Mouse (Mus musculus) forebrain, embryonic 11.5 days (tissue): Measurements from ENCODE around the gene Slc25a39. TPM values are rescaled to one million over a fixed set of nuclear protein-coding genes. Genes with fewer than 3 reads are reported as not detected.

ENCODE experiments used
- ATAC-seq: fragments of 200-750 bp; cut with Nextera tagmentation; replicated peaks from 2 replicates; pipeline ENCODE4 v1.8.0; 2017; ENCODE audit warnings: moderate TSS enrichment; ENCODE audit not compliant: low FRiP score
- DNase-seq: peaks from one replicate; pipeline ENCODE4 v3.0.0-alpha.2; 2017; ENCODE audit warnings: low spot score
- H3K27ac ChIP-seq: fragments of 300-500 bp; sonication (generic); 2 replicates; pipeline ENCODE4 v1.5.1; 2014; ENCODE audit warnings: low read depth, low read length
- H3K27me3 ChIP-seq: fragments of 300-500 bp; sonication (generic); 2 replicates; pipeline ENCODE4 v1.6.1; 2014; ENCODE audit warnings: mild to moderate bottlenecking, low read length, mixed read lengths; ENCODE audit not compliant: control insufficient read depth, insufficient read depth
- H3K36me3 ChIP-seq: fragments of 300-500 bp; sonication (generic); 2 replicates; pipeline ENCODE4 v1.6.1; 2014; ENCODE audit warnings: mild to moderate bottlenecking, low read length, moderate library complexity, mixed read lengths; ENCODE audit not compliant: control insufficient read depth, insufficient read depth
- H3K4me1 ChIP-seq: fragments of 300-500 bp; sonication (generic); replicated peaks from 2 replicates; pipeline ENCODE4 v1.6.1; 2014; ENCODE audit warnings: low read length, mixed read lengths; ENCODE audit not compliant: control insufficient read depth, insufficient read depth
- H3K4me2 ChIP-seq: fragments of 300-500 bp; sonication (generic); 2 replicates; pipeline ENCODE4 v1.6.1; 2014; ENCODE audit warnings: low read depth, mild to moderate bottlenecking, low read length, moderate library complexity, mixed read lengths; ENCODE audit not compliant: severe bottlenecking
- H3K4me3 ChIP-seq: fragments of 300-500 bp; sonication (generic); 2 replicates; pipeline ENCODE4 v1.5.1; 2014; ENCODE audit warnings: low read depth, low read length
- H3K9ac ChIP-seq: fragments of 300-500 bp; sonication (generic); 2 replicates; pipeline ENCODE4 v1.6.1; 2014; ENCODE audit warnings: low read length
- H3K9me3 ChIP-seq: fragments of 300-500 bp; sonication (generic); 2 replicates; pipeline ENCODE4 v1.6.1; 2016; ENCODE audit warnings: low read length, mixed read lengths; ENCODE audit not compliant: control insufficient read depth
- WGBS: fragments of 180-500 bp; shearing (Covaris S2); extraction: QIAGEN DNeasy Blood & Tissue Kit; methylation state at CpG from one replicate; pipeline ENCODE4 v1.1.7; 2014; 5-methylcytosine and 5-hydroxymethylcytosine counted together
- polyA plus RNA-seq: library from polyadenylated mRNA; unstranded; fragments of >200 nt; fragmentation: Nextera tagmentation; extraction: Ambion mirVana; gene quantifications from 2 replicates; pipeline ENCODE4 v1.2.1, GENCODE M21; 2014

Slc25a39 gene
- polyA plus RNA-seq, 1 experiment from 2014 or later, result 196 TPM

DNA sequence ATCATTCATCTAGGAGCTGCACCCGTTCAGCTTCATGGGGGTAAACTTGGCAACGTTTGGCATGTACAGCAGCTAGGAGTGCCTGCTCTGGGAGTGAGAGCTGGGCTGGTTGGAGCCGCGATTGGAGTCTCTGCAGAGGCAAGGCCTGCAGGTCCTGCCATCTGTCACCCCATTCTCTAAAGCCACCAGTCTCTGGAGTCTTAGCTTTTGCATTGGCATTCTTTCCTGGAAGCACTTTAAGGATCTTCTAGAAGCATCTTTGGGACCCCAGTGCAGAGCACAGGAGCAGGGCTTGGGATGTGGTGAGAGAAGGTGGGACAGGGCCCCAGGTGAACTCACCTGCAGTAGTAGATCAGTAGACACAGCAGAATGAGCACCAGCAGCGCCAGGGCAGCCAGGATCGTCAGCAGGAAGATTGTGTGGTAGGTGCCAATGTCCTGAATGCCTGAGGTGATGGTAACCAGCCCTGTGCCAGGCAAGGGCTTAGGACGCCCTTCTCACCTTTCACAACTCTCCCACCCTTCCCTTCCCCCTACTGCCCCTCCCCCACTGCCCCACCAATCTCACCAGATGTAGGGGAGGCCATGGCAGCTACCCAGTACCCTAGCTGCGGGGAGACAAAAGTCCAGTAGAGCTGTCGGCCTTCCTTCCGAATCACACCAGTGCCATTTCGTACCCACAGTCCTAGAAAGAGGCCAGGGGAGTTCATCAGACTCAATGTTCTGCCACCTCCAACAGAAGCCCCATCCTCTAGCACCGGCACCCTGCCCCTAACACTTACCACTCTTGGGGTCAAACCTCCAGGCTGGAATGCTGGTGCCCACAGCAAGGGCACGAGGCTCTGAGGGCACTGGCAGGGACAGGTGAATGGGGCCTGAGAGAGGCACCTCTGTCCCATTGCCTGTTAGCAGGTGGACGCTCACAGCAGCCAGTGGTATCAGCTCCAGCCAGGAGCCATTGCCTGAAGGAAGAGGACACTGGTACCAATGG lies 31.6 kb upstream of the Slc25a39 start:
- Histone ChIP-seq H3K4me1 (peaks cover 18% of the 10 kb centered on the region), H3K36me3 (peaks cover 4% of the 10 kb centered on the region), H3K4me3 (no peak overlapping the region), H3K27me3 (peaks cover 9% of the 10 kb centered on the region), H3K9me3 (no peaks in the 10 kb centered on the region), H3K4me2 (no peak overlapping the region; the same call in 1 of the 2 replicates), H3K27ac (no peak overlapping the region), H3K9ac (no peak overlapping the region)
- 80% methylated on average over 14 of the region's 14 CpGs for WGBS
- ATAC-seq (no peak), DNase-seq (no peak)

DNA sequence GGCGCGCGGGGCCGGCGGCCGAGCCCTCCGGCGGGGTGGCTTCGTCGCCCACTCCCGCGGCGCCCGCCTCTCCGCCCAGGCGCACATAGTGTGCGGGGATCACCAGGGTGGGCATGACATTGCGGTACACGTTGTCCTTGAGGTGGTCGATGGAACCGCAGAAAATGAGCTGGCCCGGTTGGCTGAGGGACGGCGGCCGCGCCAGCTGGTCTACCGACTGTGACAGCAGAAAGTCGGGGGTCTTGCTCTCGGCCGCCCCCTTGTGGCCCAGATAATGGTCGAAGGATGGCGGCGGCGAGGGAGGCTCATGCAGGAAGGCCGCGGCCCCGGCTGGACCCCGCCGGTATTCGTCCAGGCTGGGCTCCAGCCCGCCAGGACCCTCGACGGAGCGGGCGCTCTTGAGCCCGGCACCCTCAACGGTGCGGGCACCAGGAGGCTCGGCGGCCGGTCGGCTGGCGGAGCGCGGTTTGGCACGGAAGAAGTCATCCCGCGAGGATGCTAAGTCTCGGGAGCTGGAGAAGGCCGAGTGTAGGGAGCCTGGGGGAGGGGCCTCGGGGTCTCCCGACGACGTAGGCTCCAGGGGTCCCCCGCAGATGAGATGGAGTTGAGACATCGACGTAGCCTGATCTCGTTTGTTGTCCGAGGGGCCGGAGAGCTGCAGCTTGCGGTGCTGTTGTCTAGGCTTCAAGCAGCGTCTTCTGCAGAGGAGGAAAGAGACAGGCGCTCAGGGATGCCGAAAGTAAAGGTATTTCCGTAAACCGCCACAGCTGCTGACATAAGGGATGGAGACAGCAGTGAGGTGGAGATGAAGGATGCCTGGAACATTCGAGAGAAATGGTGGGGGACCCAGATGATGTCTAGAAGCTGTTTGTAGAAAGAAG lies 30.7 kb upstream of the Slc25a39 start:
- H3K4me1 ChIP-seq, result peaks cover 18% of the 10 kb centered on the region
- H3K9ac ChIP-seq, result peak overlapping the region; percentile 49
- 8% methylated on average over 76 of the region's 77 CpGs for WGBS
- no peaks in the 10 kb centered on the region for H3K9me3 ChIP-seq
- no peak overlapping the region for H3K27ac ChIP-seq
- peak; percentile 52 for ATAC-seq
- peaks cover 3% of the 10 kb centered on the region for H3K36me3 ChIP-seq
- peak overlapping the region; percentile 30 for H3K4me3 ChIP-seq
- peak overlapping the region; percentile 63 for H3K4me2 ChIP-seq
- H3K27me3 ChIP-seq, result peaks cover 9% of the 10 kb centered on the region
- DNase-seq, result peak; percentile 97

DNA sequence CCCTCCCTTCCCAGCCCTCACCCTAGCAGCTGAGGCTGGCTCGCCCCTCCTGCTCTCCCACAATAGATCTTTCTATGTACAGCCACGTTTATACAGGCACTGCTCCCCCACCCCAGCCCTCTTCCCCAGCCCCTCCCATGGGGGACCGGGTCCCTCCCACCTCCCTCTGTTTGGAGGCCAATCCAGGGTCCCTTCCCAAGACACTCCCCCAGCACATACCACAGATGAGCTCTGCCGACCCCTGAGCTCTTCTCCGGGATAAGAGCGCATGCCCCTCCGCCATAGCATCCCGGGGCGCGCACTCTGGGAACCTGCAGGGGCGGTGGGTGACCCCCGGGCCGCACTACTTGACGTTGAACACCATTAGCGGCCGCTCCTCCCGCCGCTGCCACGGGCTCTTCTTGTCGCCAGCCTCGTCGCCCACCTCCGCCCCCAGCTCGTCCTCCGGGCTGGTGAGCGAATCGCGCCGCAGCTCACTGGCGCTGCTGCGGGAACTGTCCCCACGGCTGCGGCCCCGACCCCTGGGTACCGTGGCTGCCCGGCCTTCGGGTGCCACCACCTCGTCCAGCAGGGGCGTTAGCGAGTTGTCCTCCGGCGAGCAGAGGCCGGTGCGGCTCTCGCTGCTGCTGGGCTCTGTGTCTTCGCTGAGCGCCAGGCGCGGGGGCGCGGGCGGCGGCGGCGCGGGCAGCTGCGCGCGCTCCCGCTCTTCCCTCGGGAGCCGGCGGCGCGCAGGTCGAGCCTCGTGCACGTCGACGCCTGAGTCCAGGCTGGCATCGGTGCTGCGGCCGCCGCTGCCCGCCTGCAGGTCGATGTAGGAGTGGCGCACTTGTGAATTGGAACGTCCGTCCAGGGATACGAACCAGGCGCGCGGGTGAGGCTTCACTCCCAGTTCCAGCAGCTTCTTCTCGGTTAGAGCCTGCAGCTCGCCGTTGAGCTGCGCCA lies 29.6 kb upstream of the Slc25a39 start:
- 5% methylated on average over 85 of the region's 87 CpGs for WGBS
- peak overlapping the region; percentile 63 for H3K4me2 ChIP-seq
- peaks cover 18% of the 10 kb centered on the region for H3K4me1 ChIP-seq
- H3K4me3 ChIP-seq, result peak overlapping the region; percentile 30
- no peak overlapping the region; the same call in 1 of the 2 replicates for H3K27ac ChIP-seq
- no peaks in the 10 kb centered on the region; the same call in none of the 2 replicates for H3K36me3 ChIP-seq
- no peaks in the 10 kb centered on the region for H3K9me3 ChIP-seq
- DNase-seq, result peak; percentile 85
- H3K27me3 ChIP-seq, result peaks cover 9% of the 10 kb centered on the region
- ATAC-seq, result peak; percentile 30; the same call in 1 of the 2 replicates
- H3K9ac ChIP-seq, result peak overlapping the region; percentile 49

DNA sequence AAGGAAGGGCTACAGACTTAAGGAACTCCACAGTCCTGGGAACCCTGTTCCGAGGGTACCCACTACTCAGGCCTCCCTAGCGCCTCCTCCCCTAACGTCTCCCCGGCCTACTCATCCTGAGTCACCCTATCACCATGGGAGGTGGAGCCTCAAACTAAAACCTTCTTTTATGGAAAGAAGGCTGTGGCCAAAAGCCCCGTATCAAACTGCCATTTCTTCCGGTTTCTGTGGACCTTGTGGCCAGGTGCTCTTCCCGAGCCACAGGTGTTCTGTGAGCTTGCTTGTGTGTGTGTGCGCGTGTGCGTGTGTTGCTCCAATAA lies 28.7 kb upstream of the Slc25a39 start:
- Histone ChIP-seq H3K27me3 (peaks cover 9% of the 10 kb centered on the region), H3K4me3 (no peak overlapping the region), H3K4me1 (peaks cover 18% of the 10 kb centered on the region), H3K4me2 (no peak overlapping the region), H3K9me3 (no peaks in the 10 kb centered on the region), H3K27ac (no peak overlapping the region), H3K9ac (no peak overlapping the region), H3K36me3 (no peaks in the 10 kb centered on the region; the same call in none of the 2 replicates)
- ATAC-seq, result no peak
- DNase-seq, result no peak
- 82% methylated on average over 10 of the region's 10 CpGs for WGBS

DNA sequence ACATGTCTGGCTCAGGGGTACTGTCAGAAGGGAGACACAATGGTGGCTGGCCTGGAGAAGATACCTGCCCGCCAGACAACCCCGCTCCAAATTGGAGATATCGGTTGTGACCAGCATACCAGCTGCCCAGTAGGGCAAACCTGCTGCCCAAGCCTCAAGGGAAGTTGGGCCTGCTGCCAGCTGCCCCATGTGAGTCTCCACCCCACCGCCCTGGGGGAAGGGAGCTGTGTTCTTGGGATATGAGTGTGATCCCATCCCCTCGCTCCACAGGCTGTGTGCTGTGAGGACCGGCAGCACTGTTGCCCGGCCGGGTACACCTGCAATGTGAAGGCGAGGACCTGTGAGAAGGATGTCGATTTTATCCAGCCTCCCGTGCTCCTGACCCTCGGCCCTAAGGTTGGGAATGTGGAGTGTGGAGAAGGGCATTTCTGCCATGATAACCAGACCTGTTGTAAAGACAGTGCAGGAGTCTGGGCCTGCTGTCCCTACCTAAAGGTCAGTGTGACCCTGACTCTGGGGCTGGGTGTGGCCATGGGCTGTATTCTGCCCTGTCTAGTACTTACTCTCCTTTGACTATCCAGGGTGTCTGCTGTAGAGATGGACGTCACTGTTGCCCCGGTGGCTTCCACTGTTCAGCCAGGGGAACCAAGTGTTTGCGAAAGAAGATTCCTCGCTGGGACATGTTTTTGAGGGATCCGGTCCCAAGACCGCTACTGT lies 28.2 kb upstream of the Slc25a39 start:
- H3K27me3 ChIP-seq, result peaks cover 9% of the 10 kb centered on the region
- ATAC-seq, result no peak
- no peak for DNase-seq

DNA sequence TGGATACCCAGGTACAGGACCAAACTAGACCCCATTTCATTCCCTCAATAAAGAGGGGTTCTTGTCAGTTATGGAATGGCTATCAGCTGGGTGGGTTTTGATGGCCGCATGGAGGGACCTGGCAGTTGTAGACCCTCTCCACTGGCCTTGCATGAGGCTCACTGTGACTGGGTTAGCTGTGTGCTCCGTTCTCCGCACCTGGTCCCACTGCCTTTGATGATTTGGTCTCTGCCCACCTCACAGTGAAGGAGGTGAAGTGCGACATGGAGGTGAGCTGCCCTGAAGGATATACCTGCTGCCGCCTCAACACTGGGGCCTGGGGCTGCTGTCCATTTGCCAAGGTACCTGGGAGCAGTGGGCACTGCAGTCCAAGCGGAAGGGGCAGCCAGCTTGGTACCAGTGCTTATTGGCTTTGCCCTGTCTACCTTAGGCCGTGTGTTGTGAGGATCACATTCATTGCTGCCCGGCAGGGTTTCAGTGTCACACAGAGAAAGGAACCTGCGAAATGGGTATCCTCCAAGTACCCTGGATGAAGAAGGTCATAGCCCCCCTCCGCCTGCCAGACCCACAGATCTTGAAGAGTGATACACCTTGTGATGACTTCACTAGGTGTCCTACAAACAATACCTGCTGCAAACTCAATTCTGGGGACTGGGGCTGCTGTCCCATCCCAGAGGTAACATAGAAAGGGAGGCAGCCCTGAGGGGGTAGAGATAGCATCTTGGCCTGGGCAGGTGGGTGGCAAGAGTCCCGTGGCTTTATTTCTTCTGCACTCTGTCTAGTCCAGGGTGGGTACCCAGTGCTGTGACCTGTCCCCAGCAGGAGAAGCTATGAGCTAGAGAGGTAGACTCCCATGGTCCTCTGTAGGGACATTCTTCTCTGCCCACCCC lies 27.3 kb upstream of the Slc25a39 start:
- Histone ChIP-seq H3K9me3 (no peaks in the 10 kb centered on the region), H3K27me3 (peaks cover 9% of the 10 kb centered on the region), H3K4me2 (no peak overlapping the region), H3K4me1 (peaks cover 18% of the 10 kb centered on the region), H3K9ac (no peak overlapping the region), H3K36me3 (no peaks in the 10 kb centered on the region; the same call in none of the 2 replicates), H3K27ac (no peak overlapping the region), H3K4me3 (no peak overlapping the region)
- 93% methylated on average over 11 of the region's 11 CpGs for WGBS
- DNase-seq, result no peak
- no peak for ATAC-seq

More for the DNA sequence above, 28.2 kb upstream of the Slc25a39 start:
- Histone ChIP-seq H3K9ac (no peak overlapping the region), H3K27ac (no peak overlapping the region), H3K36me3 (no peaks in the 10 kb centered on the region; the same call in none of the 2 replicates), H3K9me3 (no peaks in the 10 kb centered on the region), H3K4me2 (no peak overlapping the region), H3K4me1 (peaks cover 18% of the 10 kb centered on the region), H3K4me3 (no peak overlapping the region)
- WGBS, result 92% methylated on average over 18 of the region's 18 CpGs

DNA sequence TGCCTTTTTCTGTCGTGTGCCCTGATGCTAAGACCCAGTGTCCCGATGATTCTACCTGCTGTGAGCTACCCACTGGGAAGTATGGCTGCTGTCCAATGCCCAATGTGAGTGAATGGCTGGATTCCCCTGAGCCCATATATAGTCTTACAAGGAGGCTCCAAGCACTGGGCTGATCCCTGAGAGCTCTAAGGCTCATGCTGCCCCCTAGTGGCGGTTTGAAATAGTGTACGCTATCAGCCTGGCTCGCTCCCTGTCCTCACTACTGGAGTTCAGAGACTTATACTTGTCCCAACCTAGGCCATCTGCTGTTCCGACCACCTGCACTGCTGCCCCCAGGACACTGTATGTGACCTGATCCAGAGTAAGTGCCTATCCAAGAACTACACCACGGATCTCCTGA lies 26.7 kb upstream of the Slc25a39 start:
- Histone ChIP-seq H3K9ac (no peak overlapping the region), H3K4me1 (peaks cover 18% of the 10 kb centered on the region), H3K4me2 (no peak overlapping the region), H3K27me3 (peaks cover 8% of the 10 kb centered on the region), H3K36me3 (no peaks in the 10 kb centered on the region; the same call in none of the 2 replicates), H3K27ac (no peak overlapping the region), H3K4me3 (no peak overlapping the region), H3K9me3 (no peaks in the 10 kb centered on the region)
- DNase-seq (peak; percentile 94), ATAC-seq (no peak)
- 11% methylated on average over 7 of the region's 7 CpGs for WGBS
